Mouse (Mus musculus) stomach, postnatal 0 days (tissue): ENCODE measurements around the gene Ctnnd2. TPM values are rescaled to one million over a fixed set of nuclear protein-coding genes. Genes with fewer than 3 reads are reported as not detected.

Experiments
- ATAC-seq: fragments of 200-750 bp; cut with Nextera tagmentation; 2 replicates; pipeline ENCODE4 v1.8.0; 2017; ENCODE audit not compliant: low FRiP score, low TSS enrichment
- DNase-seq: peaks from one replicate; pipeline ENCODE4 v3.0.0-alpha.2; 2016; ENCODE audit warnings: low spot score
- H3K27ac ChIP-seq: fragments of 300-500 bp; sonication (generic); replicated peaks from 2 replicates; pipeline ENCODE4 v1.5.1; 2014; ENCODE audit warnings: mild to moderate bottlenecking, control low read depth
- H3K27me3 ChIP-seq: fragments of 300-500 bp; sonication (generic); 2 replicates; pipeline ENCODE4 v1.6.1; 2014; ENCODE audit warnings: low read length; ENCODE audit not compliant: control insufficient read depth, insufficient read depth
- H3K36me3 ChIP-seq: fragments of 300-500 bp; sonication (generic); 2 replicates; pipeline ENCODE4 v1.6.1; 2014; ENCODE audit warnings: low read length, mixed read lengths; ENCODE audit not compliant: control insufficient read depth, insufficient read depth
- H3K4me1 ChIP-seq: fragments of 300-500 bp; sonication (generic); replicated peaks from 2 replicates; pipeline ENCODE4 v1.6.1; 2014; ENCODE audit warnings: antibody characterized with exemption; ENCODE audit not compliant: control insufficient read depth, insufficient read depth
- H3K4me2 ChIP-seq: fragments of 300-500 bp; sonication (generic); replicated peaks from 2 replicates; pipeline ENCODE4 v1.6.1; 2014; ENCODE audit warnings: low read depth, mild to moderate bottlenecking, control low read depth, moderate library complexity
- H3K4me3 ChIP-seq: fragments of 300-500 bp; sonication (generic); 2 replicates; pipeline ENCODE4 v1.5.1; 2014; ENCODE audit warnings: low read depth, low read length, control low read depth
- H3K9ac ChIP-seq: fragments of 300-500 bp; sonication (generic); 2 replicates; pipeline ENCODE4 v1.6.1; 2014; ENCODE audit warnings: mild to moderate bottlenecking, low read length, control low read depth, mixed read lengths
- H3K9me3 ChIP-seq: fragments of 300-500 bp; sonication (generic); 2 replicates; pipeline ENCODE4 v1.6.1; 2016; ENCODE audit warnings: low read length; ENCODE audit not compliant: control insufficient read depth
- CTCF ChIP-seq: IDR thresholded peaks from 2 replicates; pipeline ENCODE4 v1.5.1; 2016; ENCODE audit warnings: antibody characterized with exemption, low read depth, mild to moderate bottlenecking, moderate library complexity
- EP300 ChIP-seq: optimal IDR thresholded peaks from 2 replicates; pipeline ENCODE3; 2016; ENCODE audit warnings: antibody characterized with exemption
- WGBS: fragments of 180-500 bp; shearing (Covaris S2); extraction: QIAGEN DNeasy Blood & Tissue Kit; methylation state at CpG from one replicate; pipeline ENCODE4 v1.1.7; 2014; 5-methylcytosine and 5-hydroxymethylcytosine counted together
- polyA plus RNA-seq: library from polyadenylated mRNA; unstranded; fragments of >200 nt; fragmentation: Nextera tagmentation; extraction: Ambion mirVana; gene quantifications from 2 replicates; pipeline ENCODE4 v1.2.1, GENCODE M21; 2015

Gene Ctnnd2
- polyA plus RNA-seq, 1 experiment from 2014 or later: 0.53 TPM

GRCm38 (mm10) chr15:30964865-30965679 lies 792.7 kb downstream of the Ctnnd2 start:
- H3K4me1 ChIP-seq: no peaks in the 10 kb centered on the region
- ATAC-seq (no peak), DNase-seq (no peak)
- no peak overlapping the region for H3K4me3 ChIP-seq
- WGBS: 84% methylated on average over 4 of the region's 4 CpGs
- no peak for TF ChIP-seq CTCF
- no peak for TF ChIP-seq EP300
- no peak overlapping the region for H3K9ac ChIP-seq
- H3K27ac ChIP-seq: no peak overlapping the region
- no peaks in the 10 kb centered on the region for H3K36me3 ChIP-seq
- no peaks in the 10 kb centered on the region for H3K9me3 ChIP-seq
- H3K4me2 ChIP-seq: no peak overlapping the region
- no peaks in the 10 kb centered on the region for H3K27me3 ChIP-seq

GRCm38 (mm10) chr15:30966826-30967225 lies 794.4 kb downstream of the Ctnnd2 start:
- Histone ChIP-seq H3K9ac (no peak overlapping the region), H3K4me3 (no peak overlapping the region), H3K27me3 (no peaks in the 10 kb centered on the region), H3K9me3 (no peaks in the 10 kb centered on the region), H3K4me2 (no peak overlapping the region), H3K36me3 (no peaks in the 10 kb centered on the region), H3K4me1 (no peaks in the 10 kb centered on the region), H3K27ac (no peak overlapping the region)
- no peak for DNase-seq
- WGBS: 93% methylated on average over 7 of the region's 7 CpGs
- no peak for ATAC-seq
- TF ChIP-seq EP300: no peak
- TF ChIP-seq CTCF: no peak

- Histone ChIP-seq H3K4me1 (no peaks in the 10 kb centered on the region), H3K4me3 (no peak overlapping the region), H3K27me3 (no peaks in the 10 kb centered on the region), H3K36me3 (no peaks in the 10 kb centered on the region), H3K9me3 (no peaks in the 10 kb centered on the region), H3K9ac (no peak overlapping the region), H3K27ac (no peak overlapping the region), H3K4me2 (no peak overlapping the region)
- DNase-seq (no peak), ATAC-seq (no peak)
- WGBS: 89% methylated on average over 1 of the region's 1 CpGs
- TF ChIP-seq CTCF (no peak), EP300 (no peak)
These were observed 802.0 kb downstream of the Ctnnd2 start for GRCm38 (mm10) chr15:30974436-30974835.

GRCm38 (mm10) chr15:30974991-30975775 lies 802.8 kb downstream of the Ctnnd2 start:
- Histone ChIP-seq H3K4me2 (no peak overlapping the region), H3K4me3 (no peak overlapping the region), H3K9ac (no peak overlapping the region), H3K4me1 (no peaks in the 10 kb centered on the region), H3K27ac (no peak overlapping the region), H3K9me3 (no peaks in the 10 kb centered on the region), H3K36me3 (no peaks in the 10 kb centered on the region), H3K27me3 (no peaks in the 10 kb centered on the region)
- DNase-seq (no peak), ATAC-seq (no peak)
- TF ChIP-seq CTCF (no peak), EP300 (no peak)
- 83% methylated on average over 16 of the region's 16 CpGs for WGBS

- TF ChIP-seq CTCF (no peak), EP300 (no peak)
- Histone ChIP-seq H3K4me1 (no peaks in the 10 kb centered on the region), H3K4me2 (no peak overlapping the region), H3K27me3 (no peaks in the 10 kb centered on the region), H3K4me3 (no peak overlapping the region), H3K9ac (no peak overlapping the region), H3K36me3 (no peaks in the 10 kb centered on the region), H3K27ac (no peak overlapping the region), H3K9me3 (no peaks in the 10 kb centered on the region)
- 55% methylated on average over 11 of the region's 11 CpGs for WGBS
- no peak for ATAC-seq
- DNase-seq: no peak
These were observed 804.9 kb downstream of the Ctnnd2 start for GRCm38 (mm10) chr15:30977166-30977740.
